Mouse (Mus musculus): Measurements from ENCODE around the gene Cox6b1. TPM values are rescaled to one million over a fixed set of nuclear protein-coding genes. Genes with fewer than 3 reads are reported as not detected.

Cox6b1 gene
- total and polyA plus RNA-seq, 3 experiments: 1,860 to 4,696 (median 4,061) TPM

- intact Hi-C loops (cut with DNase I): no loop called here
- Histone ChIP-seq H3K79me2 (replicated peaks; ENCODE audit: control insufficient read depth, insufficient read depth, low read length) (no peaks in the 10 kb centered on the region), H3K4me3 (no peak overlapping the region), H3K36me3 (ENCODE audit: control insufficient read depth, insufficient read depth, low read length) (no peaks in the 10 kb centered on the region), H3K9ac (ENCODE audit: low read depth, low read length) (no peak overlapping the region), H3K27ac (peak overlapping the region; percentile 15; the same call in 1 of the 2 replicates), H3K27me3 (ENCODE audit: control insufficient read depth, insufficient read depth, low read length) (no peaks in the 10 kb centered on the region), H3K4me1 (ENCODE audit: control insufficient read depth, insufficient read depth, low read length) (no peaks in the 10 kb centered on the region)
- TF ChIP-seq EP300 (IDR thresholded peaks at IDR 0.05; ENCODE audit: insufficient read depth, low read depth, low read length) (peak; percentile 58; the same call in 1 of the 2 replicates), CTCF (IDR thresholded peaks at IDR 0.05) (no peak), POLR2A (IDR thresholded peaks at IDR 0.05; ENCODE audit: insufficient read depth, low read depth, low read length) (no peak)
- peak in 1 of 2 experiments; percentile 70 for DNase-seq
- WGBS: 43% methylated on average over 2 of the region's 2 CpGs
Measured at GRCm38 (mm10) chr7:30572969-30573368, 53.0 kb downstream of the Cox6b1 start.

GRCm38 (mm10) chr7:30572389-30572788 is 53.6 kb downstream of the Cox6b1 start:
- intact Hi-C loops (cut with DNase I): no loop called here
- Histone ChIP-seq H3K27me3 (ENCODE audit: control insufficient read depth, insufficient read depth, low read length) (no peaks in the 10 kb centered on the region), H3K27ac (no peak overlapping the region), H3K9ac (ENCODE audit: low read depth, low read length) (no peak overlapping the region), H3K4me1 (ENCODE audit: control insufficient read depth, insufficient read depth, low read length) (no peaks in the 10 kb centered on the region), H3K79me2 (replicated peaks; ENCODE audit: control insufficient read depth, insufficient read depth, low read length) (no peaks in the 10 kb centered on the region), H3K36me3 (ENCODE audit: control insufficient read depth, insufficient read depth, low read length) (no peaks in the 10 kb centered on the region), H3K4me3 (no peak overlapping the region)
- WGBS: 79% methylated on average over 5 of the region's 5 CpGs
- no peak for DNase-seq
- TF ChIP-seq POLR2A (IDR thresholded peaks at IDR 0.05; ENCODE audit: insufficient read depth, low read depth, low read length) (no peak), EP300 (IDR thresholded peaks at IDR 0.05; ENCODE audit: insufficient read depth, low read depth, low read length) (no peak), CTCF (IDR thresholded peaks at IDR 0.05) (no peak)

- H3K79me2 ChIP-seq (replicated peaks; ENCODE audit: control insufficient read depth, insufficient read depth, low read length): no peaks in the 10 kb centered on the region
- H3K4me3 ChIP-seq: no peak overlapping the region
- H3K36me3 ChIP-seq (ENCODE audit: control insufficient read depth, insufficient read depth, low read length): no peaks in the 10 kb centered on the region
- WGBS: 92% methylated on average over 11 of the region's 11 CpGs
- no peak for DNase-seq
- intact Hi-C loops (cut with DNase I): no loop called here
- no peak overlapping the region for H3K27ac ChIP-seq
- H3K9ac ChIP-seq (ENCODE audit: low read depth, low read length): no peak overlapping the region
- H3K4me1 ChIP-seq (ENCODE audit: control insufficient read depth, insufficient read depth, low read length): peaks cover 2% of the 10 kb centered on the region; the same call in 1 of the 2 replicates
- H3K27me3 ChIP-seq (ENCODE audit: control insufficient read depth, insufficient read depth, low read length): no peaks in the 10 kb centered on the region
- TF ChIP-seq CTCF (IDR thresholded peaks at IDR 0.05): no peak
- TF ChIP-seq POLR2A (IDR thresholded peaks at IDR 0.05; ENCODE audit: insufficient read depth, low read depth, low read length): no peak
- no peak for TF ChIP-seq EP300 (IDR thresholded peaks at IDR 0.05; ENCODE audit: insufficient read depth, low read depth, low read length)
Measured at GRCm38 (mm10) chr7:30567555-30567954, 58.4 kb downstream of the Cox6b1 start.

Small RNAs within 50 kb of the gene (microRNA-seq; reads per million reads assigned to microRNA genes)
- gene Mir3569: 0.39 to 0.56 reads per million in 2 experiments

Other genes starting within 250 kb of the Cox6b1 start
Only the 30 nearest of the 32 such genes appear.
- gene Tyrobp, start 212.4 kb downstream of the Cox6b1 start, total RNA-seq (2021): 10 to 100 TPM; 20.1 to 23.6 TPM
- 62.7 and 65.5 TPM in 2 replicates for gene Tyrobp, start 212.4 kb downstream of the Cox6b1 start, polyA plus RNA-seq (2012; rRNA removed)
- under 1 TPM in 1 of 2 experiments, not detected in 1; 0.59 TPM for gene Hcst, start 206.3 kb downstream of the Cox6b1 start, total RNA-seq (2021)
- gene Hcst, start 206.3 kb downstream of the Cox6b1 start, polyA plus RNA-seq (2012; rRNA removed): 4.8 TPM in 1 of 2 replicates, not detected in the other
- under 1 TPM; 0.47 to 0.66 TPM for gene Nfkbid, start 204.4 kb downstream of the Cox6b1 start, total RNA-seq (2021)
- gene Nfkbid, start 204.4 kb downstream of the Cox6b1 start, polyA plus RNA-seq (2012; rRNA removed): 0.94 and 1.3 TPM in 2 replicates
- 1 to 10 TPM; 3.2 to 3.5 TPM for gene Aplp1, start 180.6 kb downstream of the Cox6b1 start, total RNA-seq (2021)
- 3.6 and 6.2 TPM in 2 replicates for gene Aplp1, start 180.6 kb downstream of the Cox6b1 start, polyA plus RNA-seq (2012; rRNA removed)
- not detected for gene Kirrel2, start 168.5 kb downstream of the Cox6b1 start, total RNA-seq (2021)
- not detected in 2 replicates for gene Kirrel2, start 168.5 kb downstream of the Cox6b1 start, polyA plus RNA-seq (2012; rRNA removed)
- gene Nphs1, start 167.8 kb downstream of the Cox6b1 start, total RNA-seq (2021): not detected
- 0.04 TPM in 1 of 2 replicates, not detected in the other for gene Nphs1, start 167.8 kb downstream of the Cox6b1 start, polyA plus RNA-seq (2012; rRNA removed)
- not detected for gene Prodh2, start 132.5 kb downstream of the Cox6b1 start, total RNA-seq (2021)
- 0.23 TPM in 1 of 2 replicates, not detected in the other for gene Prodh2, start 132.5 kb downstream of the Cox6b1 start, polyA plus RNA-seq (2012; rRNA removed)
- under 1 TPM; 0.34 to 0.37 TPM for gene Arhgap33, start 91.1 kb downstream of the Cox6b1 start, total RNA-seq (2021)
- gene Arhgap33, start 91.1 kb downstream of the Cox6b1 start, polyA plus RNA-seq (2012; rRNA removed): 2.3 and 3.0 TPM in 2 replicates
- gene Hspb6, start 74.0 kb downstream of the Cox6b1 start, total RNA-seq (2021): 100 to 1,000 TPM; 718 to 804 TPM
- gene Hspb6, start 74.0 kb downstream of the Cox6b1 start, polyA plus RNA-seq (2012; rRNA removed): 1,866 and 1,945 TPM in 2 replicates
- 1 to 10 TPM; 2.5 to 6.3 TPM for gene Proser3, start 73.9 kb downstream of the Cox6b1 start, total RNA-seq (2021)
- gene Proser3, start 73.9 kb downstream of the Cox6b1 start, polyA plus RNA-seq (2012; rRNA removed): 5.6 and 5.8 TPM in 2 replicates
- gene Lin37, start 66.3 kb downstream of the Cox6b1 start, total RNA-seq (2021): 10 to 100 TPM; 13.7 to 16.0 TPM
- 16.2 and 20.0 TPM in 2 replicates for gene Lin37, start 66.3 kb downstream of the Cox6b1 start, polyA plus RNA-seq (2012; rRNA removed)
- 10 to 100 TPM; 56.0 to 67.9 TPM for gene U2af1l4, start 62.9 kb downstream of the Cox6b1 start, total RNA-seq (2021)
- gene U2af1l4, start 62.9 kb downstream of the Cox6b1 start, polyA plus RNA-seq (2012; rRNA removed): 61.3 and 71.4 TPM in 2 replicates
- gene Gm49396, start 62.8 kb downstream of the Cox6b1 start, total RNA-seq (2021): 1 to 10 TPM; 1.1 to 1.9 TPM
- 1.6 and 3.1 TPM in 2 replicates for gene Gm49396, start 62.8 kb downstream of the Cox6b1 start, polyA plus RNA-seq (2012; rRNA removed)
- 10 to 100 TPM; 75.6 to 85.7 TPM for gene Psenen, start 62.5 kb downstream of the Cox6b1 start, total RNA-seq (2021)
- 109 and 124 TPM in 2 replicates for gene Psenen, start 62.5 kb downstream of the Cox6b1 start, polyA plus RNA-seq (2012; rRNA removed)
- under 1 TPM; 0.23 to 0.75 TPM for gene Igflr1, start 60.7 kb downstream of the Cox6b1 start, total RNA-seq (2021)
- 1.2 and 3.7 TPM in 2 replicates for gene Igflr1, start 60.7 kb downstream of the Cox6b1 start, polyA plus RNA-seq (2012; rRNA removed)
- gene Kmt2b, start 37.4 kb downstream of the Cox6b1 start, total RNA-seq (2021): 10 to 100 TPM; 15.6 to 15.9 TPM
- 25.6 and 28.3 TPM in 2 replicates for gene Kmt2b, start 37.4 kb downstream of the Cox6b1 start, polyA plus RNA-seq (2012; rRNA removed)
- gene Zbtb32, start 27.2 kb downstream of the Cox6b1 start, total RNA-seq (2021): under 1 TPM in 1 of 2 experiments, not detected in 1; 0.11 TPM
- 0.20 and 0.64 TPM in 2 replicates for gene Zbtb32, start 27.2 kb downstream of the Cox6b1 start, polyA plus RNA-seq (2012; rRNA removed)
- under 1 TPM in 1 of 2 experiments, not detected in 1; 0.36 TPM for gene Upk1a, start 13.3 kb downstream of the Cox6b1 start, total RNA-seq (2021)
- gene Upk1a, start 13.3 kb downstream of the Cox6b1 start, polyA plus RNA-seq (2012; rRNA removed): 2.8 and 4.8 TPM in 2 replicates
- gene Etv2, start 9.7 kb upstream of the Cox6b1 start, total RNA-seq (2021): not detected
- gene Etv2, start 9.7 kb upstream of the Cox6b1 start, polyA plus RNA-seq (2012; rRNA removed): not detected in 2 replicates
- gene Rbm42, start 24.2 kb upstream of the Cox6b1 start, total RNA-seq (2021): 10 to 100 TPM; 47.7 to 51.3 TPM
- 25.8 and 29.1 TPM in 2 replicates for gene Rbm42, start 24.2 kb upstream of the Cox6b1 start, polyA plus RNA-seq (2012; rRNA removed)
- gene Haus5, start 38.8 kb upstream of the Cox6b1 start, total RNA-seq (2021): 1 to 10 TPM; 3.3 to 3.9 TPM
- gene Haus5, start 38.8 kb upstream of the Cox6b1 start, polyA plus RNA-seq (2012; rRNA removed): 3.7 and 4.9 TPM in 2 replicates
- under 1 TPM in 1 of 2 experiments, not detected in 1; 0.52 TPM for gene Pmis2, start 45.5 kb upstream of the Cox6b1 start, total RNA-seq (2021)
- not detected in 2 replicates for gene Pmis2, start 45.5 kb upstream of the Cox6b1 start, polyA plus RNA-seq (2012; rRNA removed)
- not detected for gene 2200002J24Rik, start 72.8 kb upstream of the Cox6b1 start, total RNA-seq (2021)
- gene 2200002J24Rik, start 72.8 kb upstream of the Cox6b1 start, polyA plus RNA-seq (2012; rRNA removed): 0.35 TPM in 1 of 2 replicates, not detected in the other
- under 1 TPM; 0.10 to 0.32 TPM for gene Atp4a, start 86.1 kb upstream of the Cox6b1 start, total RNA-seq (2021)
- gene Atp4a, start 86.1 kb upstream of the Cox6b1 start, polyA plus RNA-seq (2012; rRNA removed): not detected in 2 replicates
- 100 to 1,000 TPM; 219 to 241 TPM for gene Tmem147, start 103.4 kb upstream of the Cox6b1 start, total RNA-seq (2021)
- gene Tmem147, start 103.4 kb upstream of the Cox6b1 start, polyA plus RNA-seq (2012; rRNA removed): 293 and 357 TPM in 2 replicates
- gene Gapdhs, start 117.5 kb upstream of the Cox6b1 start, total RNA-seq (2021): not detected
- gene Gapdhs, start 117.5 kb upstream of the Cox6b1 start, polyA plus RNA-seq (2012; rRNA removed): 1.1 and 1.7 TPM in 2 replicates
- 1 to 10 TPM; 1.8 to 2.3 TPM for gene Sbsn, start 125.3 kb upstream of the Cox6b1 start, total RNA-seq (2021)
- 1.6 and 1.7 TPM in 2 replicates for gene Sbsn, start 125.3 kb upstream of the Cox6b1 start, polyA plus RNA-seq (2012; rRNA removed)
- gene Dmkn, start 137.6 kb upstream of the Cox6b1 start, total RNA-seq (2021): 1 to 10 TPM in 1 of 2 experiments, under 1 TPM in 1; 0.84 to 1.6 TPM
- 7.2 and 8.8 TPM in 2 replicates for gene Dmkn, start 137.6 kb upstream of the Cox6b1 start, polyA plus RNA-seq (2012; rRNA removed)
- not detected for gene Krtdap, start 161.7 kb upstream of the Cox6b1 start, total RNA-seq (2021)
- gene Krtdap, start 161.7 kb upstream of the Cox6b1 start, polyA plus RNA-seq (2012; rRNA removed): not detected in 2 replicates
- not detected for gene Ffar2, start 197.6 kb upstream of the Cox6b1 start, total RNA-seq (2021)
- gene Ffar2, start 197.6 kb upstream of the Cox6b1 start, polyA plus RNA-seq (2012; rRNA removed): 0.18 and 0.61 TPM in 2 replicates